In genomic region chrX:49480846-49481245, GRCm38 (mm10) we compare ENCODE assay signal across 9 mouse cellular contexts. TPM values are rescaled to one million over a fixed set of nuclear protein-coding genes. Genes with fewer than 3 reads are reported as not detected.
DNase-seq lines count a peak whose midpoint lies in the region; ATAC-seq and TF ChIP-seq lines count a peak whose summit lies in the region.
"Had no signal": no experiment of that assay in that cellular context is flagged by ENCODE, and none has a peak within 500 bp of the region (broad histone marks: within the 10 kb centered on the region; RNA-seq: fewer than 3 reads in every experiment).

No protein-coding gene starts in this region.

- H3K36me3 ChIP-seq in kidney, embryonic 16.5 days (ENCODE audit: insufficient read depth, low read length), result no peaks in the 10 kb centered on the region
- no peaks in the 10 kb centered on the region for H3K36me3 ChIP-seq in forebrain, embryonic 11.5 days (ENCODE audit: control insufficient read depth, insufficient read depth, low read length)
- H3K36me3 ChIP-seq in limb, embryonic 14.5 days (ENCODE audit: control insufficient read depth, insufficient read depth, low read length), result no peaks in the 10 kb centered on the region
- H3K36me3 ChIP-seq: G1E had no signal

- TF ChIP-seq POLR2A in limb, embryonic 14.5 days (IDR thresholded peaks at IDR 0.05; ENCODE audit: borderline replicate concordance, extremely low read depth, insufficient read depth, insufficient read length), result no peak
- TF ChIP-seq POLR2A in olfactory bulb, adult 2 months (IDR thresholded peaks at IDR 0.05; ENCODE audit: insufficient read depth, low read depth, low read length), result no peak

- no peak overlapping the region for H3K27ac ChIP-seq in kidney, embryonic 16.5 days (ENCODE audit: low read length)
- H3K27ac ChIP-seq in forebrain, embryonic 11.5 days (ENCODE audit: low read depth, low read length), result no peak overlapping the region
- no peak overlapping the region for H3K27ac ChIP-seq in limb, embryonic 14.5 days (replicated peaks; ENCODE audit: low read depth, low read length)
- no peak overlapping the region for H3K27ac ChIP-seq in olfactory bulb, adult 2 months (ENCODE audit: insufficient read depth, low read depth, low read length)

- H3K27me3 ChIP-seq in kidney, embryonic 16.5 days (ENCODE audit: insufficient read depth, low read length), result peaks cover 25% of the 10 kb centered on the region
- no peaks in the 10 kb centered on the region for H3K27me3 ChIP-seq in forebrain, embryonic 11.5 days (ENCODE audit: control insufficient read depth, insufficient read depth, low read length)
- H3K27me3 ChIP-seq in limb, embryonic 14.5 days (ENCODE audit: control insufficient read depth, insufficient read depth, low read length), result no peaks in the 10 kb centered on the region; the same call in 1 of the 2 replicates

- no peaks in the 10 kb centered on the region for H3K4me1 ChIP-seq in kidney, embryonic 16.5 days (ENCODE audit: insufficient read depth, low read length)
- no peaks in the 10 kb centered on the region for H3K4me1 ChIP-seq in forebrain, embryonic 11.5 days (replicated peaks; ENCODE audit: control insufficient read depth, insufficient read depth, low read length)
- H3K4me1 ChIP-seq in limb, embryonic 14.5 days (ENCODE audit: control insufficient read depth, insufficient read depth, low read length), result no peaks in the 10 kb centered on the region
- H3K4me1 ChIP-seq in olfactory bulb, adult 2 months (ENCODE audit: control insufficient read depth, insufficient read depth, low read length), result peaks cover 5% of the 10 kb centered on the region

- no peak overlapping the region for H3K9ac ChIP-seq in kidney, embryonic 16.5 days (replicated peaks; ENCODE audit: low read length)
- no peak overlapping the region for H3K9ac ChIP-seq in forebrain, embryonic 11.5 days (ENCODE audit: low read length)
- no peak overlapping the region for H3K9ac ChIP-seq in limb, embryonic 14.5 days (ENCODE audit: low read depth, low read length, severe bottlenecking)

- WGBS in kidney, embryonic 16.5 days, result 20% methylated on average over 12 of the region's 12 CpGs
- 14% methylated on average over 12 of the region's 12 CpGs for WGBS in forebrain, embryonic 11.5 days
- 24% methylated on average over 12 of the region's 12 CpGs for WGBS in limb, embryonic 14.5 days
- WGBS in olfactory bulb, adult 2 months, result 19% methylated on average over 12 of the region's 12 CpGs

- TF ChIP-seq CTCF in olfactory bulb, adult 2 months (IDR thresholded peaks at IDR 0.05; ENCODE audit: insufficient read depth, low read depth, low read length), result no peak

- ATAC-seq in kidney, embryonic 16.5 days (ENCODE audit: low FRiP score, low TSS enrichment), result no peak; the same call in 1 of the 2 replicates
- ATAC-seq in forebrain, embryonic 11.5 days (replicated peaks; ENCODE audit: low FRiP score), result peak; percentile 70
- ATAC-seq in limb, embryonic 14.5 days (ENCODE audit: low FRiP score, low read depth), result no peak

- peak overlapping the region; percentile 55 for H3K4me2 ChIP-seq in kidney, embryonic 16.5 days (replicated peaks; ENCODE audit: low read depth, low read length)
- H3K4me2 ChIP-seq in forebrain, embryonic 11.5 days (ENCODE audit: low read depth, low read length, severe bottlenecking), result peak overlapping the region; percentile 53
- peak overlapping the region; percentile 51 for H3K4me2 ChIP-seq in limb, embryonic 14.5 days (replicated peaks; ENCODE audit: low read depth, low read length, severe bottlenecking)

- no peak for DNase-seq in kidney, adult 18-20 months
- DNase-seq in forebrain, embryonic 11.5 days (ENCODE audit: low spot score), result peak; percentile 56
- DNase-seq in limb, embryonic 14.5 days (ENCODE audit: low spot score), result no peak
- DNase-seq in adrenal gland, adult 2 months, result no peak
- no peak for DNase-seq in urinary bladder, adult 2 months (ENCODE audit: low spot score)
- DNase-seq in T-cell, adult 2 months (ENCODE audit: low spot score), result no peak

- H3K4me3 ChIP-seq in kidney, embryonic 16.5 days (ENCODE audit: low read length), result peak overlapping the region; percentile 35
- peak overlapping the region; percentile 30 for H3K4me3 ChIP-seq in forebrain, embryonic 11.5 days (ENCODE audit: low read depth, low read length)
- peak overlapping the region; percentile 34 for H3K4me3 ChIP-seq in limb, embryonic 14.5 days (replicated peaks; ENCODE audit: low read length)
- peak overlapping the region; percentile 7; the same call in 1 of the 2 replicates for H3K4me3 ChIP-seq in olfactory bulb, adult 2 months (ENCODE audit: insufficient read depth, low read depth, low read length)

- no peaks in the 10 kb centered on the region for H3K9me3 ChIP-seq in kidney, embryonic 16.5 days (ENCODE audit: low read length)
- H3K9me3 ChIP-seq in forebrain, embryonic 11.5 days (ENCODE audit: control insufficient read depth, low read length), result no peaks in the 10 kb centered on the region
- H3K9me3 ChIP-seq in limb, embryonic 14.5 days (ENCODE audit: control insufficient read depth, low read length), result no peaks in the 10 kb centered on the region

RNA-seq across cellular contexts. Expression of gene Arhgap36, which starts 17.1 kb away (rescaled TPM):
- polyA plus RNA-seq in kidney, embryonic 16.5 days (2015; fragmentation: Nextera tagmentation; extraction: Ambion mirVana), result 2.9 and 3.5 TPM in 2 replicates
- polyA plus RNA-seq in forebrain, embryonic 11.5 days (2014; fragmentation: Nextera tagmentation; extraction: Ambion mirVana), result 1.7 and 2.0 TPM in 2 replicates
- polyA plus RNA-seq in limb, embryonic 14.5 days (2012; rRNA removed), result 7.2 and 10.6 TPM in 2 replicates
- 10.0 and 17.1 TPM in 2 replicates for polyA plus RNA-seq in limb, embryonic 14.5 days (2014; fragmentation: Nextera tagmentation; extraction: Ambion mirVana)
- not detected in 2 replicates for polyA plus RNA-seq in olfactory bulb, adult 2 months (2012; ENCODE audit: insufficient read depth, insufficient read length, low replicate concordance, missing spikeins)
- total RNA-seq in adrenal gland, adult 2 months (2021), result 1 to 10 TPM in 1 of 2 experiments, under 1 TPM in 1; 0.58 to 1.1 TPM
- 0.04 and 0.27 TPM in 2 replicates for polyA plus RNA-seq in adrenal gland, adult 2 months (2012; rRNA removed)
- polyA plus RNA-seq in urinary bladder, adult 2 months (2012; rRNA removed), result 0.17 and 0.27 TPM in 2 replicates
- total RNA-seq: G1E had no signal
- polyA plus RNA-seq: G1E had no signal
